Mouse (Mus musculus) lung, postnatal 36 days (tissue): ENCODE measurements around the gene Plpp6.

ENCODE experiments used
- DNase-seq: peaks from one replicate; pipeline ENCODE4 v3.0.0; 2022; ENCODE audit warnings: mixed read lengths

Plpp6 gene

DNA sequence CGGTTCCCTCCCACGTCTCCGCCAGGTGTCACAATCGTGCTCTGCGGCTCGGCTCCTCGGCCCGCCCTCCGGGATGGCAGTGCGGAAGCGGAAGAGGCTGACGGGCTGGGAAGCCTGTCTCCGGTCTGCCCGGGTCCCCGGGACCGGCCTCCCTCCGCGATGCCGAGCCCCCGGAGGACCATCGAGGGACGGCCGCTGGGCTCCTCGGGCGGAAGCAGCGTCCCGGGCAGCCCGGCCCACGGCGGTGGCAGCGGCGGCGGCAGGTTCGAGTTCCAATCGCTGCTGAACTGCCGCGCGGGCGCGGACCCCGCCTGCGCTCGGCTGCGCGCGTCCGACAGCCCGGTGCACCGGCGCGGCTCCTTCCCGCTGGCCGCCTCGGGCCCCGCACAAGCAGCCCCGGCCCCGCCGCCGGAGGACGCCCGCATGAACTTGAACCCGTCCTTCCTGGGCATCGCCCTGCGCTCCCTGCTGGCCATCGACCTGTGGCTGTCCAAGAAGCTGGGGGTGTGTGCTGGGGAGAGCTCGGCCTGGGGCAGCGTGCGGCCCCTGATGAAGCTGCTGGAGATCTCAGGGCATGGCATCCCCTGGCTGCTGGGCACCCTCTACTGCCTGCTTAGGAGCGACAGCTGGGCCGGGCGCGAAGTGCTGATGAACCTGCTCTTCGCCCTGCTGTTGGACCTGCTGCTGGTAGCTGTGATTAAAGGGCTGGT is at the start of gene Plpp6:
TSS of gene Plpp6 (plus strand) at position 112 of the 710 bp plus-strand sequence.
- DNase-seq = peak; percentile 92

DNA sequence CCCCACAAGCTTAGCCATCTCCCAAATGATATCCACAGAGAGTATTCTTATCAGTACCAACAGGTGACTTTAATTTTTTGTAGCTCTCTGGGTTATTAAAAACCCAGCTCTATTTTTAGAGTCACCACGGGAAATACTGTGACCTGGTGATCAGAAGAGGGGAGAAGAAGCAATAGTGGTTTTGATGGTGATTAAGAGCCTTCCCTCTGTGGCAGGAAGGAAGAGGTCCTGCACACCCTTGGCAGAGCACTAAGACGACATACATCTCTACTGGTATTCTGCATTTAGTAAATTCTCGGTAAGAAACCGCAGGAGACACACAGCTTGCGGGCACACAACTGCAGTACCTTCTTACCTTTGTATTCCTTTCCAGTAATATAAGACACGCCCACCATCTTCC is 49.2 kb upstream of the Plpp6 start:
- no peak for DNase-seq

DNA sequence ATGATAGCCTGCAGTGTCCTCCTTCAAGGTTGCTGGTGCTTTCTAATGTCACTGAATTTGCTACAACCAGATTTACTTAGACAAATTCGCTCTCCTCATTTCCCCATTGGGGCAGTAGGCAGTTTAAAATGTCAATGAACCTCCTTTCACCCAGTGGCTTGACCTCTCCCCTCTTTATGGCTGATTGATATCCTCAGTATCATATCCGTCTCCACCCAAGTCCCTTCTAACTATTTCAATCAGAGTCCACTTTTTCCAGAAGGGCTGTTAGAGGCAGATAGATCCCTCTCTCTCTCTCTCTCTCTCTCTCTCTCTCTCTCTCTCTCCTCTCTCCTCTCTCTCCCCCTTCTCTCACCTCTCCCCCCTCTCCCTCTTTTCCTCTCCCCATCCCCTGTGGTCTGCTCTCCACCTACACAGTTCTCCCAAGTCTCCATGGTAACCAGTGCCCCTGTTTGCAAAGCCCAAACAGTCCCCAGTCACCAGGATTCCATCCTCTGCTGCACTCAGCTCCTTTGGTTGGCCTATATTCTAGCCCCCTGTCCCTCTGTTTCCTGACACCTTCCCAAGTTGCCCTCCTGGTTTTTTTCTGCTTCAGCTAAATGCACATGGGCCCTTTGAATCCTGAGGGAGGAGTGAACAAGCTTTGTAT is 48.0 kb upstream of the Plpp6 start:
- DNase-seq = no peak

DNA sequence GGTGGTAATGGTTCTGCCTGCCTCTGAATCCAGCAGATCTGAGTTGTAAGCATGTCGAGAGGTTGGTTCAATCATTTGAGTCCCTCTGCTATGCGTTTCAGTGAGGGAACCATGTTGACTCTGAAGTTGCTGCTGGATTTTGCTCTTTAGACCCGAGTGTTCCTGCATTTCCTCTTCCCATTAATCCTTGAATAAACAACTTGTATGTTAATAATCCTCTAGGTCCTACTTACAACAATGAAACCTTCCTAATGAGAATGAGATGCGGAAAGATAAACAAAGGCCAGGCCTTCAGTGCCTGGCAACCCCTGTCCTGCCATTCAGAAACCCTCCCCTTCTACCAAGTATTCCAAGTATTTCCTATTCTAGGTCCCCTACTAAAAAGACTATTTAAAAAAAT is 47.3 kb upstream of the Plpp6 start:
- peak; percentile 10 for DNase-seq

DNA sequence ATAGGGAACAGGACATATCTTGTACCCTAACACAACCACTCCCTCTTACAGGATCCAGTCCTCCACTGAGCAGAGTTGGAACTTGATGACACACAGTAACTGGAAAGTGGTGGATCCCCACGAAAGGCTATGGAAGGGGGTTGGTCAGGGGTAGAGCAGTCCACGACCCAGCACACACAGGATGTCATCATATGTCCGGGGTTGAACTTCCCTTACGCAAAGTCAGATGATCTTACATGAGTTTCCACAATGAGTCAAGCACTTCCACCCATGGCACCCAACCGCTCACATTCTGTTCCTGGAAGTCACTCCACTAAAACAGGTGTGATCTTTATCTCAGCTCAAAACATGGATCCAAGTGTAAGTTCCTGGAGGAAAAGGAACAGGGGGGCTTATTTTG is 45.9 kb upstream of the Plpp6 start:
- no peak for DNase-seq

DNA sequence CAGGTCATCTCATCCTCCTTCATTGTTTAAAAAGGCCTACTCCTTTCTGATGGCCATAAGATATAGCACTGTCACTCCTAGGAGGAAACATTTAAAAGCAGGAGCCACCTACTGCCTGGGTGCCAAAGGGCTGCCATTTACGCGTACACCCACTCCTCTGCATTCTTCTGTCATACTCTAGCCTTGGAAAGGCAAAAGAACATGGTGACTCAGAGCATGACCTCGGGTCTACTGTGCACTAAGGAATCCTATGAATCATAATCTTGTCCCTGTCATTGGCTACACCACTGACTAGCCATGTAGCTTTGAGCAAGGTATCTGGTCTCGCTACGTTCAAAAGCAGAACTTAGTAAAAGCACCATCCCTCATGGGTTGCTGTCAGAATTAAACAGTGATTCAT is 37.4 kb upstream of the Plpp6 start:
- DNase-seq = no peak

DNA sequence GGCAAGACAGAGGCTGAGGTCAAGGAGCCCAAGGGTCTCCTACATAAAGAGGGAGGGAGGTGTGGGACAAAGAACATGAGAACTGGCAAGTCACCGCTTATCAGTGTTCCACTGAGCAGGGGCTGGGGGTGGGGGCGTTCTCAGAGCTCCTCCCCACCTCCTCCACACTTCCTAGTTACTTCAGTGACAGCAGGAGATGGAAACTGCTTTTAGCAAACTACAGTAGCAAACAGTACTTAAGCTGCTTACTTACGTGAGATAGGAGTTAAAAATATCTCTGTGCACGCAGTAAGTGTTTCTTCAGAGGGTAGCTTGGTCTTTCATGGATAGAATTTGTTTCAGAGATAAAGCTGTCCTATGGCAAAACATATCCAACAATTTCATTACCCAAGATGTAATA is 36.4 kb upstream of the Plpp6 start:
- DNase-seq = no peak

DNA sequence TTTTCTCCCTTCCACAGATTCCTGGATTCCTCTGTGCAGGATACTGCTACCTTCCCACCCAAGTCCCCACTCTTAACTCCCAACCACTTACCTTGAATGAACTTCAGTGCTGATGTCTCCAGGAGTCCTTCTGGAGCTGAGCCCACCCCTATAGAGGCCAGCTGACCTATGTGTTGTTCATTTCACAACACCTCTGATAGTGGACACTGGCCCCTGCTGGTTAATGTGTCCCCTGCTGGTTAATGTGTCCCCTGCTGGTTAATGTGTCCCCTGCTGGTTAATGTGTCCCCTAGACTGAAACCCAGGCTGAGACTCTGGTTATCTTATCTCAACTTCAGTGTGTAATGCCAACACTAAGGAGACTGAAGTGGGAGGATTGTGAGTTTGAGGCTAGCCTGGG is 34.7 kb upstream of the Plpp6 start:
- no peak for DNase-seq

DNA sequence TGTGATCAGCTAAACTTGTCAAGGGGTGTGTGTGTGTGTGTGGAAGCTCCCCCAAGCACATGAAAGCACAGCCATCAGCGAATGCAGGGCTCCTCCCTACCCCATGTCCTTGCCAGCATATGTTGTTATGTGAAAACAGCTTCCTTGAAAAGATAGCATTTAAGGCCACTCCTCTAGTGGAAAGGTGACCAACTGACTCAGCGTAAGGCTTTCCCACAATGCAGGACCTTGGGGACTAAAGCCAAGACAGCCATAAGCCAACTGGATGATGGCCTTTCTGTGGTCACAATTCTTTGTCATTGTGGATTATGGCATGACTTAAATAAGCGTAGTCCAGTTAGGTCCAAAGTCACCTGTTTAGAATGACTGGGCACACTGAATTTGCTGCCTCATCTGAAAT is 28.9 kb upstream of the Plpp6 start:
- no peak for DNase-seq

DNA sequence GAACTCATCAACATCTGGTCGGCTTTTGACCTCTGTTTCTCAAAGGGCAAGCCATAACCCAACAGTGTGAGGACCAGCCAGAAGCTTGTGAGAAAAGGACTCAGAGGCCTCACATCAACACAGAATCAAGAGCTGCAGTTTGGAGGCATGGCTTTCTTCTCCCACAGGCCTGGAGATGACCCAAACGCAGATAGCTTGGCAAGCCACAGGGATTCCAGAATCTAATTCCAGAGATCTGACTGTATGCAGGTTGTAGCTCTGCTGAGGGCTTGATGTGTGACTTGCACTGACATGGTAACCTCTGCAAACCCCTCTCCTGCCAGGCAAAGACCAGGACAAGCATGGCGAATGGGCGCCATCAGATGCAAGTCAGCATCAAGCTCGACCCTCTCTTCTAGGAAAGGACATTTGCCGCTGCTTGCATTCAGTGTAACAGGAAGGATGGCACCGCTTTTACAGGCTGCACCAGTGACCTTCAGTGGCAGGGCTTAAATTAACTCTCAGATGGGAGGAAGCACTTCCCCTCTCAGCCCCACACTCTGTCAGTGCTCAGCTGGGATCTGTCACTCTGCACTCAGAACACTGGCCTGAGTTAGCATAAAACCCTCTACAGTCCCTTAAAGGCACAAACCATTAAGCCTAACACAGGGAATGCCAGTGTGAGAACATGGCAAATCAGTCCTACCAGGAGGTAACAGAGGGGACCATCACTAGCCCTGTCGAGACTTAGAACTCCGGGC is 23.4 kb upstream of the Plpp6 start:
- peak; percentile 79 for DNase-seq

DNA sequence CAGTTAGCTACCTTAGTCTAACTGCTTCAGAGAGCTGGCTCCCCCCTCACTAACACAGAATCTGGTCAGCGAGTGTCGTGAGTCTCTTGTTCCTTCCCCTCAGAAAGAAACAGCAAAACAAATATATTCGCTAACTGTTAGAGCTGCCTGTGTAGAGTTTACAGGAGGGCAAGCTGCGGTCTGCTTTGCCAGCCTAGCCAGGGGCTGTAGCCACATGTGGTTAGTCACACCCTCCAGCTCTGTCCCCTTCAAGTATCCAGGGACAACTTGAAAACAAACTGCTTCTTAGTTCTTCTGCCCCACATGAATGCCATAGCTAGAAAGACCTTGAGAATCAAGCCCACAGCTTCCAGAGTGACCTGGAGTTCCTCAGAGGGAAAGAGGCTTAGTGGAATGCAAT is 22.5 kb upstream of the Plpp6 start:
- no peak for DNase-seq

DNA sequence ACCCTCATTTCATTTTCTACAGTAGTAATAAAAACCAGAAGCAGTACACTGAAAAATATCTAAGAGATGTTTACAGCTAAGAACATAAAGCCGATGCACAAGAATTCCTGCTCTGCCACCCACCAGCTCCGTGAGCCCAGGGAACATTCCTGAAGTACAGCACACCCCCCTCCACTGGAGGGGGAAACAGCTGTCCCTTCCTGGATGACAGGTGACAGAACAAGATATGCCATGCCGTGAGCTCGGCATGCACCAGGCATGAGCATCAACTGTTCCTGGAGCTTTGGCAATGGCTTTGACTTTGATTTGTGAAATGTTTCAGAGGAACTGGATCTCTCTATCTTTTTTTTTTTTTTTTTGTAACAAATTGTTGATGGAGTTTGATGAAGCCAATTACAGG is 17.0 kb upstream of the Plpp6 start:
- DNase-seq = no peak

DNA sequence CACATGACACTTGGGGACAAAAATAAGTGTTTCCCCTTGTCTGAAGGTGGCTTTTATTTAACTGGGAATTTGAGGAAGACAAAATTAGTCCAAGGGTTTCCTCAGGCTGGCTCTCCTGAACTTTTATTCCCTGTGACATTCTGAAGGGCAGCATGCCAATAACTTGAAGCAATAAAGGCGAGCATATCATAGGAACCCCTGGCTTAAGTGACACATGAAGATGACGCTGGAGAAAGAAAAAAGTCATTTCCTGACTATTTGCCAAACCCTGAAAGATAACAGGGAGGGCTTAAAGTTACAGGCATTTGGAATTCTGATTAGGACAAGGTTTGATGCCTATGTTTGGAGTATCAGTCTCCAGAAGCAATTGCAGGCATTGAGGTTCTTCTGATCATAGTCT is 16.4 kb upstream of the Plpp6 start:
- DNase-seq = no peak

DNA sequence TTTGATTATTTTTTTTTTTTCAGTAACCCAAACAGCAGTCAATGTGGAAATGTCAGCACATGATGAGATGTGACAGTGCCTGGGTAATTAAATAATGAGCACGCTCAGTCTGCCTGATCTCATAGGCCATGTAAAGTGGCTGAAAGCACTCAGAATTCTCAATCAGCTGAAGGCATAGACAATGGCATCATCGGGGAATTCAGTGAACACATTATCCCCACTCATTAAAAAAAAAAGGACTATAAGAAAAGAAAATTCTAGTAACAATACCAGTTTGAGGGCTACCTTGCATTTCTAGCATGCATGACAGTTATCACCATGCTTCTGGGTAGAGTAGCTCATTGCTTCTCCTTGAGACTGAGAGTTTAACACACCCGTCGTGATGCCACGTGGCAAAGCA is 12.5 kb upstream of the Plpp6 start:
- no peak for DNase-seq

DNA sequence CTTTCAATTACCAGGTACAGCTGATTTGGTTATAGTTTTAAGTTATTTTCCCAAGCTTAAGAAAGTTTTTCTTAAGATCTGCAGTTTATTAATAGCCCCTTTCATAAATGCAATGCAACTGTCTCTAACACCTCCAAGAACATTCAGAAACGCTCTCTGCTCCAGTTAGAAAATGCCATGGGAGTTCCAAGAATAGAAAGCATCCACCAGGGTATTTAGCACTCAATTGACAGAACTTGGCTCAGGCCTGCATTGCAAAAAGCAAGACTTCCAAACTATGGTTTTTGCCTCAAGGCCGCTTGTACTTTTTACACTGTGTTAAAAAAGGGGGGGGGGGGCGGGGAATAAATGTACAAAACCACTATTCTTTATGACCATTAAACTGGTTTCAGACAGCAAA is 640 bp upstream of the Plpp6 start:
- DNase-seq = peak; percentile 35

DNA sequence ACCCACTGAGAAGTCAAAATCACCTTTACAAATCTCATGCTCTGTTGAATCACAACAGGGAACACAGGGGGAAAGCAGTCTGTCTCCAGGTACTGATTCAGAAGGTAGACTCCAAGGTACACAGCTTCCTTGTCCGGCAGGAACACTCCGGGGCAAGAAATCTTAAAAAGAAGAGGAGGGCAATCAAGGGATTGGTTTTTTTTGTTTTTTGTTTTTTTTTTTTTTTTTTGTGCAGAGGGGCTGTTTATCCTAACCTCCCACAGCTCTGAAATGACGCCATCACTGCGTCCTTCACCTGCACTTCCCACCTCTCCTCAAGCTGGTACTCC is 276 bp upstream of the Plpp6 start:
- DNase-seq = no peak

DNA sequence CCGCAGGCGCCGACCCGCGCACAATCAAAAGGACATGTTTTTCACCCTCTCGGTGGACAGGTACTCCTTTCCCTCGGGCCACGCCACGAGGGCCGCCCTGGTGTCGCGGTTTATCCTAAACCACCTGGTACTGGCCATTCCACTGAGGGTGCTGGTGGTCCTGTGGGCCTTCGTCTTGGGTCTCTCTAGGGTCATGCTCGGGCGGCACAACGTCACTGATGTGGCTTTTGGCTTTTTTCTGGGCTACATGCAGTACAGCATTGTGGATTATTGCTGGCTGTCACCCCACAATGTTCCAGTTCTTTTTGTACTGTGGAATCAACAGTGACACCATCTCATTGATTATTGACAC is 775 bp downstream of the Plpp6 start:
- no peak for DNase-seq

DNA sequence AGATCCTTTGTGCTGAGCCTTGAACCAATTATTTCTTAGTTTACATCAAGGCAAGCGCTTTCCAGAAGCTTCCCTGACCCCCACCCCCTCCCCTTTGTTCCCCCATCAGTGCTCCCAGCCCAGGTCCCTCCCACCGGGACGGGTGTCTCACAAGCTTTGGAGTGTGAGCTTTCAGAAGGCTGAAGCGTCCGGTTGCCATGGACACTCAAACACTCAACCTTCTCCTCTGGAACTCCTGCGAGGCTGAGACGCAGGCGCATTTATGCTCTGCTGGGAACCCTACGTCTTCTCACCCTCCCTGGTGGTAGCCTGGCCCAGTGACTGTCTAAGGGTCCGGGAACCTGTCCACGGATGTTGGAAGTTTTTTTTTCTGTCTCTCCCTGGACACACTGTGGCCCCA is 3.9 kb downstream of the Plpp6 start, which contains the start of gene 4430402I18Rik:
TSS of gene 4430402I18Rik (minus strand) at position 149 of the 400 bp plus-strand sequence.
- DNase-seq = peak; percentile 72

DNA sequence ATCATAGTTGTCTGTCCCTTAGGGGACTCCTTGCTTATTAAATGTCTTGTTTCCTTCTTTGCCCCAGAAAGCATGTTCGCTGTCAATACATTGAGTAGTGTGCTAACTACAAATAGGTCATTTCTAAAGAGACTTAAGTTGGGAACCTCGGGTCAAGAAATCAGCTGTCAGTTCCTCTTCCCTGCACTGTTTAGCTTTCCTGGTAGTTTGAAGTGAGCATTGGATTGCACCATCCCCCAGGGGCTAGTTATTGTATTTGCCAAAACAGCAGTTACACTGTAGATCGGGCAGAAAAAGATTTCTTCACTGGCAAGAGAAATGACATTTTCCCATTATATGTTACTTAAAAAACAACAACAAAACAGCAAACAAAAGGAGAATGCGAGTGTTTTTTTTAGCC is 4.4 kb downstream of the Plpp6 start:
- no peak for DNase-seq

DNA sequence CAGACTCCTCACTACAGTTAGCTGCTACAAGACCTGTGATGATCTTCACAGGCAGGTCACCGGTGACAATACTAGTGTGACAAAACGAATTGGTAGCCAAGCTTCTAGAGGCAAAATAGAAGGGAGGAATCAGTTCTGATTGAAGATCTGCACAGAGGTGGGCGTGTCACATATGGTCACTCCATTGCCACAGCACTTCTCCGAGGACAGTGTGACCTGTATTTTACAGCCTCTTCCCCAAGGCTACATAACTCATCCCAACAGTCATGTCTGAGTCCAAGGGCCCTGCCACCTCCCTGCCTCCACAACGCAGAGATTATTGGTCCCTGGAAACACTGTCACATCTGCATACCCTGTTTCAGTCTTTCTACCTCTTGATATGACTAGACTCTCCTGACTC is 5.5 kb downstream of the Plpp6 start:
- DNase-seq = no peak

DNA sequence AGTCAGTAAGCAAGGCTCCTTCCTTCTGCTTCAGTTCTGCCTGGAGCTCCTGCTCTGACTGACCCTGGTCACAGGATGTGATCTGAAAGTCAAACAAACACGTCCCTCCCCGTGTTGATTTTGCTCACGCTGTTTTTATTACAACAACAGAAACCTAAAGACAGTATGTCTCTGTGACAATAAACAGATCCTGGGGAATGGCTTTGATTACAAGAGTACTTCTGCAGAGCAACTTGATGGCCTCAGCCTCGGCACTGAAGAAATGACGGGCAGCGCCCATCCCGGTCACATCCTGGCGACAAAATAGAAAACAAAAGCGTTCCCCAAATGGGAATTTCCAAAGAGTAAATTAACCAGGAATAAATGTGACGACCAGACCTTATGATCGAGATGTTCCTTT is 6.5 kb downstream of the Plpp6 start:
- peak; percentile 40 for DNase-seq

DNA sequence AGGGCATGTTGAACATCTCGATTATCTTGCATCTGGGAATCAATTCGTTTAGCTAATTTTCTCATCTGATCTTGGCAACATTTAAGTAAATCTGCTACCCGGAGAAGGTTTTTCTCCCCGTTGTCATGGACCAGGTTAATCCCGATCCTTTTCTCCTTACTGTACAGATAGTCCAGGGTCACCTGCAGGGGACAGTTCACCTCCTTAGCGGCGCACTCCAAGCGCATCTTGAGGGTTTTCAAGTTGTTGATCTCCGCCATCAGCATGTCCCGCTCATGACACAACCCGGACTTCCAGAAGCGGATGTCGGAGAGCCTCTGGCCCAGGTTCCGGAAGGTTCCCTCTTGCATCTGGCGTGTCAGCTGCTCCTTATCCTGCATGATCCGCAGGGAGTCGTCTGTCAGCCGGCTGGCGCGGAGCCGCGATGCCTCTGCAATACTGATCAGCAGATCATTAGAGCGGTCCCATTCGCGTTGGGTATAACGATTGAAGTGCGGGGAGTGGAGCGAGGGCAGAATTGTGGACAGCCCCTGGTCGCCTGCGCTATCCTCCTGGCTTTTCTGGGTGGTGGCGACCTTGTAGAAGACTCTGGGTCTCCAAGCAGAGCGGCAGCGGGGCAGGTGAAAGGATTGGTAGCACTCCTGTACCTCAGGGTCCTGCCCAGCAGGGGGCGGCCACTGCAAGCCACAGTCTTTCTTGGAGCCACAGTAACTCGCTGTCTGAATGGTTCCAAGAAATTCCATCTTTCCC is 11.3 kb downstream of the Plpp6 start:
- peak; percentile 94 for DNase-seq

DNA sequence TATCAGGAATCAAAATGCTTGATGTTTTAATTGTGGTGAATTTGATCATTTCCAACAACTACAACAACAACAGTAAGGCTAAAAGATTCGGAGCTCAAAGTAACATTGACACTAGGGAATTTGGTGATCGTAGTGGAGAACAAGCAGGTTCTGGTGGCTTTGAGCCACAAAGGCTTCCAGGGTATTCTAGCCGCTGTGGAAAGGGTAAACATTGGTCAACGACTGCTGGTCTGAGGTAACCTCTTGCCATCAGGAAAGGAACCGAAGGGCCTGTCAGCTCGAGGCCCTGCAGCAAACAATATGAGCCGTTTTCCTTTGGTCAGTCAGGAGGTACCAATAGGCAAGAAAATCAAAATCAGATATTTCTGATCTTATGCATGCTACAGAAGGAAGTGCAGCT is 18.9 kb downstream of the Plpp6 start:
- DNase-seq = no peak

DNA sequence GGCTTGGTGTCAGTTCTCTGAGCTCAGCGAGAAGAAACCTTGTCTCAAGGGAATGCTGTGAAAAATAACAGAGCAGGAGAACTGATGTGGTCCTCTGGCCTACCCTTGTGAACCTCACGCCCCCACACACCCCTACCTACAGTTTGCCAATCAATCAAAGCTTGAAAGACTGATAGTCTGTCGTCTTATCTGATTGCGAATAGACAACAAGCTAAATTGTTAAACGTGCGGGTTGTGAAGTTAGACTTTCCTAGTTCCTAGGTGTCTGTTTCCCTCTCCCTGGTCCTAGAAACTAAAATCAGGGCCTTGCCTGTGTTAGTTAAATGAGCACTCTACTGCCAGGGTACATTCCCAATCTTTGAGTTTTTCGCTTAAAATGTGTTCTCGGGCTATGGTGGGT is 25.8 kb downstream of the Plpp6 start:
- DNase-seq = no peak
